Mouse (Mus musculus): ENCODE measurements at regions not wholly inside any gene's neighbourhood (a gene's known extent, or its start where the extent isn't known, plus 50 kb on each side); places are given as distances from the start of the nearest gene placed in this dataset.

- TF ChIP-seq CTCF (IDR thresholded peaks at IDR 0.05; ENCODE audit: extremely low read depth, insufficient read length, insufficient replicate concordance, low read depth, low read length), result no peak
- no peak for TF ChIP-seq POLR2A (IDR thresholded peaks at IDR 0.05; ENCODE audit: low read depth, low read length)
Measured at GRCm38 (mm10) chr9:41400950-41401349, 239.5 kb upstream of the Ubash3b start.
